Mouse (Mus musculus) small intestine, adult 2 months (tissue): Measurements from ENCODE around the gene Adi1. TPM values are rescaled to one million over a fixed set of nuclear protein-coding genes. Genes with fewer than 3 reads are reported as not detected.

Experiments used
- H3K27ac ChIP-seq: fragments of 200-500 bp; 2 replicates; pipeline ENCODE4 v1.5.1; 2012; ENCODE audit warnings: low read depth, low read length, control low read depth, inconsistent platforms; ENCODE audit not compliant: insufficient read depth
- H3K27me3 ChIP-seq: fragments of 200-500 bp; 2 replicates; pipeline ENCODE4 v1.6.1; 2012; ENCODE audit warnings: mild to moderate bottlenecking, moderate library complexity, low read length, inconsistent platforms; ENCODE audit not compliant: control insufficient read depth, insufficient read depth
- H3K36me3 ChIP-seq: fragments of 200-500 bp; 2 replicates; pipeline ENCODE4 v1.6.1; 2012; ENCODE audit warnings: mild to moderate bottlenecking, low read length, control low read depth, inconsistent platforms; ENCODE audit not compliant: control insufficient read depth, insufficient read depth
- H3K4me1 ChIP-seq: fragments of 200-500 bp; 2 replicates; pipeline ENCODE4 v1.6.1; 2012; ENCODE audit warnings: low read length, inconsistent platforms, mixed read lengths; ENCODE audit not compliant: control insufficient read depth, insufficient read depth, insufficient read length
- H3K4me3 ChIP-seq: fragments of 200-500 bp; 2 replicates; pipeline ENCODE4 v1.5.1; 2012; ENCODE audit warnings: low read depth, mild to moderate bottlenecking, control low read depth, inconsistent platforms, low read length, moderate library complexity
- CTCF ChIP-seq: fragments of 200-500 bp; IDR thresholded peaks from 2 replicates; pipeline ENCODE4 v1.5.1; 2012; ENCODE audit warnings: low read depth, mild to moderate bottlenecking, control low read depth, inconsistent platforms, low read length, moderate library complexity, mixed read lengths; ENCODE audit not compliant: insufficient replicate concordance, insufficient read length; ENCODE audit errors: extremely low read depth
- POLR2A ChIP-seq: fragments of 200-500 bp; IDR thresholded peaks from 2 replicates; pipeline ENCODE4 v1.6.1; 2012; ENCODE audit warnings: low read depth, mild to moderate bottlenecking, control low read depth, inconsistent platforms, low read length, moderate library complexity
- WGBS: fragments of 180-500 bp; shearing (Covaris S2); methylation state at CpG from one replicate; pipeline ENCODE4 v1.1.7; 2018; 5-methylcytosine and 5-hydroxymethylcytosine counted together
- polyA plus RNA-seq: library from polyadenylated mRNA; depleted of rRNA; stranded (reverse); fragments of >200 nt; gene quantifications from 2 replicates; pipeline ENCODE4 v1.2.3, GENCODE M21; 2012

Adi1 gene
- polyA plus RNA-seq, 1 experiment: 4.9 TPM

GRCm38 (mm10) chr12:28638778-28639177 is 36.3 kb upstream of the Adi1 start:
- H3K27me3 ChIP-seq: no peaks in the 10 kb centered on the region
- TF ChIP-seq POLR2A: no peak
- no peak for TF ChIP-seq CTCF
- H3K27ac ChIP-seq: no peak overlapping the region
- peaks cover 8% of the 10 kb centered on the region; the same call in 1 of the 2 replicates for H3K4me1 ChIP-seq
- H3K36me3 ChIP-seq: peaks cover 3% of the 10 kb centered on the region
- 46% methylated on average over 2 of the region's 2 CpGs for WGBS
- H3K4me3 ChIP-seq: no peak overlapping the region

DNA sequence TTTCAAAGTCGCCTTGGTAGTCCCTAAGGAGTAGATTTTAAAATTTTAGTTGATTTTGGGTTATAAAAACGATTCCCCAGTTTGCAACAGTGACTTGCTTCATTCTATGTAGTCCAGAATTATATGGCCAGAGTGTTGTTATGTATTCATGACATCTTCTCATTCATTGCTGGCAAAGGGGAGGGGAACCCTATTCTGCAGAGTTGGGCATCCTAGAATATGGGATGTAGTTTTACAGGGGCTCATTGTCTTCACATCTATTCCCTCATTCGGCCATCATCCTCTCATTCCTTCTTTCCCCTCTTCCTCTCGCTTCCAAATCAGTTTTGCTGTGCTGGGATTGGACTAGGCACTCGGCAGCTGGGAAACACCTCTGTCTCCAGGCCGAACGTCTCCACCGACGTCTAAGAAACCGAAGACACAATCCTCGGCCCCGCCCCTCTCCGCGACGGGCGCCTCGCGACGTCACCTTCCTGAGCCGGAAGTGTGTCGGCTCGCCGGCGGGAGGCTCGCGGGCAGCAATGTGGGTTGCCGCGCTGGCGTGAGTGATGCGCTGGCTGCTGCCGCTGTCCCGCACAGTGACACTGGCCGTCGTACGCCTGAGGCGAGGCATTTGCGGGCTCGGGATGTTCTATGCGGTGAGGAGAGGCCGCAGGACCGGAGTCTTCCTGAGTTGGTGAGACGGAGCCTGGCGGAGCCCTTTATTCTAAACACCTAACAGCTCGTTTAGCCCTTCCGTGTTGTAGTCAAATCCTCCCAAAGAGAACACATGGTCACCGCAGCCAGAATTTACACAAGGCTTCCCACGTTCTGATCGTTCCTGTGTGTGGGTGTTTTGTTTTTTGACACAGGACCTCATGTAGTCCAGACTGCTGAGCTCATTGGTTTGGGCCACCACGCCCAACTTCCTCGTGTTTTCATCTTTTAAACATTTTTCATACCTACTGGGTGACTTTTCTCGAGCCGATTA is 25.6 kb upstream of the Adi1 start, which contains the start of gene Rnaseh1:
Gene Rnaseh1 (plus strand): TSS at position 462 of the 970 bp plus-strand sequence.
- peaks cover 8% of the 10 kb centered on the region; the same call in 1 of the 2 replicates for H3K36me3 ChIP-seq
- no peaks in the 10 kb centered on the region for H3K27me3 ChIP-seq
- TF ChIP-seq POLR2A (peak; percentile 56; the same call in 1 of the 2 replicates), CTCF (no peak)
- peaks cover 4% of the 10 kb centered on the region; the same call in 1 of the 2 replicates for H3K4me1 ChIP-seq
- peak within 1 kb of the TSS; percentile 93 for H3K4me3 ChIP-seq
- peak within 1 kb of the TSS; percentile 69 for H3K27ac ChIP-seq
- 2% methylated on average over 52 of the region's 52 CpGs for WGBS

DNA sequence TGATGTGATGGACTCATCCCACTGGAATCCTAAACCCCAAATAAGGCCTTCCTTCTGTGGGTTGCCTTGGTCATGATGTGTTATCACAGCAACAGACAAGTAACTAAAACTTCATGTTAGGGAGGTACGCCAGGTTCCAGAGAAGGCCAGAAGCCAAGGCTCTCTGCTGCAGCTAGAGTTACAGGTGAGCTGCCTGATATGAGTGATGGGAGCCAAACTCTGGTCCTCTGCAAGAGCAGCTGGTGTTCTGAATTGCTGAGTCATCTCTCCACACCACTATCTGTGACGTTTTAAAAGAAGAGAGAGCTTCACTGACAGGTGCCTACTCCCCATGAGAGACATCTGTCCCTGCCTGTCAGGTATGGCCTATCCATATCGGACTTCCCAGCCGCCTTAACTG is 12.4 kb upstream of the Adi1 start:
- Histone ChIP-seq H3K4me1 (no peaks in the 10 kb centered on the region), H3K27ac (no peak overlapping the region), H3K4me3 (no peak overlapping the region), H3K27me3 (no peaks in the 10 kb centered on the region), H3K36me3 (peaks cover 23% of the 10 kb centered on the region)
- WGBS: 82% methylated on average over 4 of the region's 4 CpGs
- no peak for TF ChIP-seq POLR2A
- no peak for TF ChIP-seq CTCF

DNA sequence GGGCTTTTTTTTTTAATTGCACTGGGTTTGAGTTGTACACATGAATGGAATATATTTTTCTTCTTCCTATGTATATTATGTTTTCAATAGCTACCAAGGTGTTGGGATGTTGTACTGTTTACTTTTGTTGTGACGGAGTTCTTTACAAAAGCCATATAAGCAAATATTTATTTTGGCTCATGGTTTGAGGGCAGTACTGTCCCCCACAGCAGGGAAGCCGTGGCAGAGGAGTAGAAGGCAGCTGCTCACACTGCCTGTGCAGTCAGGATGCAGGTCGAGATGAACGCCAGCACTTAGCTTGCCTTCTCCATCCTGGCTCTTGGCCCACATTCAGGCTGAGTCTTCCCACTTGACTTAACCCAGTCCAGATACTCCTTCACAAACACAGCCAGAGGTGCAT is 8.3 kb upstream of the Adi1 start:
- H3K27me3 ChIP-seq: no peaks in the 10 kb centered on the region
- H3K4me3 ChIP-seq: no peak overlapping the region
- no peaks in the 10 kb centered on the region for H3K36me3 ChIP-seq
- H3K4me1 ChIP-seq: no peaks in the 10 kb centered on the region
- WGBS: 37% methylated on average over 4 of the region's 4 CpGs
- TF ChIP-seq POLR2A: no peak
- TF ChIP-seq CTCF: no peak
- H3K27ac ChIP-seq: no peak overlapping the region

- H3K27me3 ChIP-seq: no peaks in the 10 kb centered on the region
- TF ChIP-seq CTCF (no peak), POLR2A (no peak)
- no peak overlapping the region for H3K27ac ChIP-seq
- no peaks in the 10 kb centered on the region for H3K4me1 ChIP-seq
- H3K36me3 ChIP-seq: no peaks in the 10 kb centered on the region
- WGBS: 15% methylated on average over 8 of the region's 8 CpGs
- no peak overlapping the region for H3K4me3 ChIP-seq
Observed at GRCm38 (mm10) chr12:28667287-28667686, 7.7 kb upstream of the Adi1 start.

DNA sequence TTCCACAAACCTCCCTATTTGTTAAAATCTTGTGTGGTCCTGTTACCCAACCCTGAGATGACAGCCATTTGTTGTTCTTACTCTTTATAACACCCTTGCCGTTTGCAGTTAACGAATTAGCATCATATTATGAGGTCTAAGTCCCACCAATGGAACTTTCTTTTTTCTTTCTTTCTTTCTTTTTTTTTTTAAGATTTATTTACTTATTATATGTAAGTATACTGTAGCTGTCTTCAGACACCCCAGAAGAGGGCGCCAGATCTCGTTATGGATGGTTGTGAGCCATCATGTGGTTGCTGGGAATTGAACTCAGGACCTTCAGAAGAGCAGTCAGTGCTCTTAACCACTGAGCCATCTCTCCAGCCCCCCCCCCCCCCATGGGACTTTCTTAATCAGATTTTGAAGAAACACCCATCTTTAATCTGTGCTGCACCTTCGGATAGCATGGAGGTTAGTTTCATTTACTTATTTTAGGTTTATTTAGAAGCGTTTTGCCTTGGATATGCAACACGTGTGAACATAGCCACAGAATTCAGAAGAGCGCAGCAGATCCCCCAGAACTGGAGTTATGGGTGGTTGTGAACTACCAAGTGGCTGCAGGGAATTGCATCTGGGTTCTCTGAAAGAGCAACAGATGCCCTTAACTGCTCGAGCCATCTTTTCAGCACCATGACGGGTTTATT is 852 bp upstream of the Adi1 start:
- no peak overlapping the region for H3K4me3 ChIP-seq
- WGBS: 69% methylated on average over 10 of the region's 10 CpGs
- no peak overlapping the region for H3K27ac ChIP-seq

DNA sequence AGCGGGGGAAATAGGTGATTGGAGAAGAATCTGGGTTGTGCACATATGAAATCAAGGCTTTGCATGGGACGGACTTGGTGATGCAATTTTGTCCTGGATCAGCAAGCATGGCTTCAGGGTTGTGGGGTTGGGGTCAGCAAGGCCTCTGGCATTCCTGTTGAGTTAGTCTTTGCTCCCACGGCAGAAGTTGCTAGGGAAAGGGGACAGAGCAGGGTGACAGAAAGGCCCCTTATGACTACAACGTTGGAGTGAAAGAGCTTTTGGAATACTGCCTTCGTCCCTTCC is 836 bp downstream of the Adi1 start:
- H3K4me3 ChIP-seq: peak overlapping the region; percentile 96
- H3K27ac ChIP-seq: peak overlapping the region; percentile 68
- WGBS: 23% methylated on average over 5 of the region's 5 CpGs
- H3K27me3 ChIP-seq: no peaks in the 10 kb centered on the region
- H3K4me1 ChIP-seq: peaks cover 4% of the 10 kb centered on the region; the same call in 1 of the 2 replicates
- 0 out of 2 replicates have a peak, but pooled peaks cover 3% of the 10 kb centered on the region for H3K36me3 ChIP-seq
- TF ChIP-seq POLR2A (no peak), CTCF (no peak)

More for the DNA sequence above, 852 bp upstream of the Adi1 start:
- Histone ChIP-seq H3K36me3 (0 out of 2 replicates have a peak, but pooled peaks cover 1% of the 10 kb centered on the region), H3K4me1 (peaks cover 4% of the 10 kb centered on the region; the same call in 1 of the 2 replicates), H3K27me3 (no peaks in the 10 kb centered on the region)
- no peak for TF ChIP-seq POLR2A
- TF ChIP-seq CTCF: no peak
